Mouse (Mus musculus) MEL (cell line): ENCODE data around the gene Zfp108. TPM values are rescaled to one million over a fixed set of nuclear protein-coding genes. Genes with fewer than 3 reads are reported as not detected.
A peak's percentile ranks its signal among the peaks of the same experiment; 100 is the strongest.

ENCODE experiments used
- DNase-seq: peaks from one replicate; pipeline ENCODE4 v3.0.0; 2011; ENCODE audit warnings: low read depth, low spot score
- H3K27ac ChIP-seq: 2 replicates; pipeline ENCODE4 v1.5.1; 2012; ENCODE audit warnings: low read depth, mild to moderate bottlenecking, control low read depth, low read length, moderate library complexity; ENCODE audit not compliant: control insufficient read depth
- H3K27me3 ChIP-seq, 2 experiments: fragments of 150-350 bp in 1 of 2; sonication (generic) in 1 of 2; 2 replicates each; pipeline ENCODE4 v1.6.1; 2012; ENCODE audit warnings: low read length in 2 of 2, mild to moderate bottlenecking in 2 of 2, improper control_type of control experiment in 1 of 2, moderate library complexity in 1 of 2; ENCODE audit not compliant: insufficient read depth in 2 of 2, control insufficient read depth in 1 of 2
- H3K36me3 ChIP-seq, 2 experiments: 2 replicates each; pipeline ENCODE4 v1.6.1; 2012 to 2014; ENCODE audit warnings: low read length in 2 of 2, improper control_type of control experiment in 1 of 2, inconsistent platforms in 1 of 2, mild to moderate bottlenecking in 1 of 2; ENCODE audit not compliant: insufficient read depth in 2 of 2, control insufficient read depth in 1 of 2
- H3K4me1 ChIP-seq, 2 experiments: fragments of 150-350 bp in 1 of 2; sonication (generic) in 1 of 2; 2 replicates each; pipeline ENCODE4 v1.6.1; 2012; ENCODE audit warnings: low read length in 2 of 2, improper control_type of control experiment in 1 of 2, mild to moderate bottlenecking in 1 of 2; ENCODE audit not compliant: insufficient read depth in 2 of 2, control insufficient read depth in 1 of 2
- H3K4me3 ChIP-seq, 2 experiments: fragments of 150-350 bp in 1 of 2; sonication (generic) in 1 of 2; 2 replicates each; pipeline ENCODE4 v1.5.1; 2012; ENCODE audit warnings: low read depth in 2 of 2, low read length in 2 of 2, mild to moderate bottlenecking in 2 of 2, moderate library complexity in 2 of 2, control low read depth in 1 of 2, improper control_type of control experiment in 1 of 2; ENCODE audit not compliant: control insufficient read depth in 1 of 2, insufficient read depth in 1 of 2
- H3K79me2 ChIP-seq: 2 replicates; pipeline ENCODE4 v1.6.1; 2012; ENCODE audit warnings: mild to moderate bottlenecking, low read length, moderate library complexity; ENCODE audit not compliant: control insufficient read depth, poor library complexity, insufficient read depth
- H3K9ac ChIP-seq: 2 replicates; pipeline ENCODE4 v1.6.1; 2012; ENCODE audit warnings: low read depth, mild to moderate bottlenecking, control low read depth, low read length, moderate library complexity; ENCODE audit not compliant: control insufficient read depth, poor library complexity, severe bottlenecking
- H3K9me3 ChIP-seq: fragments of 150-350 bp; sonication (generic); replicated peaks from 2 replicates; pipeline ENCODE4 v1.6.1; 2012; ENCODE audit warnings: mild to moderate bottlenecking, low read length, improper control_type of control experiment, moderate library complexity; ENCODE audit not compliant: insufficient read depth
- CHD1 ChIP-seq: IDR thresholded peaks from 2 replicates; pipeline ENCODE4 v1.6.1; 2012; ENCODE audit warnings: low read depth, mild to moderate bottlenecking, inconsistent platforms, low read length, improper control_type of control experiment
- E2F4 ChIP-seq: IDR thresholded peaks from 2 replicates; pipeline ENCODE4 v1.6.1; 2011; ENCODE audit warnings: low read depth, low read length, improper control_type of control experiment, borderline replicate concordance
- EP300 ChIP-seq, 2 experiments: IDR thresholded peaks; 2 replicates each; pipeline ENCODE4 v1.6.1; 2011; ENCODE audit warnings: improper control_type of control experiment in 2 of 2, low read length in 2 of 2, low read depth in 1 of 2, mild to moderate bottlenecking in 1 of 2
- GABPA ChIP-seq: IDR thresholded peaks from 2 replicates; pipeline ENCODE4 v1.6.1; 2012; ENCODE audit warnings: low read depth, mild to moderate bottlenecking, inconsistent platforms, low read length, improper control_type of control experiment, moderate library complexity
- GATA1 ChIP-seq: IDR thresholded peaks from 2 replicates; pipeline ENCODE4 v1.6.1; 2011; ENCODE audit warnings: low read depth, low read length, improper control_type of control experiment
- MAZ ChIP-seq: IDR thresholded peaks from 2 replicates; pipeline ENCODE4 v1.6.1; 2012; ENCODE audit warnings: low read depth, mild to moderate bottlenecking, inconsistent platforms, low read length, improper control_type of control experiment
- MYB ChIP-seq: IDR thresholded peaks from 2 replicates; pipeline ENCODE4 v1.6.1; 2011; ENCODE audit warnings: mild to moderate bottlenecking, low read depth, low read length, improper control_type of control experiment
- NELFE ChIP-seq: IDR thresholded peaks from 2 replicates; pipeline ENCODE4 v1.6.1; 2011; ENCODE audit warnings: low read depth, low read length, improper control_type of control experiment
- POLR2AphosphoS2 ChIP-seq: IDR thresholded peaks from 2 replicates; pipeline ENCODE4 v1.6.1; 2011; ENCODE audit warnings: low read length, improper control_type of control experiment
- RAD21 ChIP-seq: IDR thresholded peaks from 2 replicates; pipeline ENCODE4 v1.6.1; 2011; ENCODE audit warnings: mild to moderate bottlenecking, low read depth, low read length, improper control_type of control experiment
- SIN3A ChIP-seq: IDR thresholded peaks from 2 replicates; pipeline ENCODE4 v1.6.1; 2012; ENCODE audit warnings: low read length, improper control_type of control experiment, inconsistent platforms
- SMC3 ChIP-seq: IDR thresholded peaks from 2 replicates; pipeline ENCODE4 v1.6.1; 2011; ENCODE audit warnings: low read depth, low read length, improper control_type of control experiment
- UBTF ChIP-seq: IDR thresholded peaks from 2 replicates; pipeline ENCODE4 v1.6.1; 2012; ENCODE audit warnings: low read depth, mild to moderate bottlenecking, inconsistent platforms, low read length, improper control_type of control experiment, moderate library complexity, borderline replicate concordance; ENCODE audit not compliant: insufficient read depth
- USF1 ChIP-seq: IDR thresholded peaks from 2 replicates; pipeline ENCODE4 v1.6.1; 2014; ENCODE audit warnings: low read depth, mild to moderate bottlenecking, inconsistent platforms, low read length, improper control_type of control experiment, moderate library complexity
- USF2 ChIP-seq, 2 experiments: IDR thresholded peaks; 2 replicates each; pipeline ENCODE4 v1.6.1; 2011 to 2012; ENCODE audit warnings: improper control_type of control experiment in 2 of 2, low read length in 2 of 2, borderline replicate concordance in 1 of 2, inconsistent platforms in 1 of 2, low read depth in 1 of 2, mild to moderate bottlenecking in 1 of 2; ENCODE audit not compliant: insufficient read depth in 1 of 2
- ZC3H11A ChIP-seq: IDR thresholded peaks from 2 replicates; pipeline ENCODE4 v1.6.1; 2012; ENCODE audit warnings: low read depth, mild to moderate bottlenecking, inconsistent platforms, low read length, improper control_type of control experiment
- ZKSCAN1 ChIP-seq: IDR thresholded peaks from 2 replicates; pipeline ENCODE4 v1.6.1; 2012; ENCODE audit warnings: low read depth, mild to moderate bottlenecking, inconsistent platforms, low read length, improper control_type of control experiment, moderate library complexity
- polyA plus RNA-seq, 2 experiments: library from polyadenylated mRNA; stranded (reverse) in 1 of 2; unstranded in 1 of 2; fragments of >175 nt in 1 of 2; fragments of >200 nt in 1 of 2; gene quantifications; 2 replicates each; pipeline versions ENCODE4 v1.2.1 to v1.2.4; 2012; ENCODE audit warnings: low replicate concordance in 2 of 2, low read depth in 1 of 2; ENCODE audit not compliant: insufficient read length in 2 of 2, insufficient read depth in 1 of 2, missing spikeins in 1 of 2
- total RNA-seq: library from RNA; depleted of rRNA; stranded (reverse); fragments of 300-350 nt; gene quantifications from 2 replicates; pipeline ENCODE4 v1.2.3, GENCODE M21; 2012

Gene Zfp108
- total and polyA plus RNA-seq, 3 experiments = not detected

DNA sequence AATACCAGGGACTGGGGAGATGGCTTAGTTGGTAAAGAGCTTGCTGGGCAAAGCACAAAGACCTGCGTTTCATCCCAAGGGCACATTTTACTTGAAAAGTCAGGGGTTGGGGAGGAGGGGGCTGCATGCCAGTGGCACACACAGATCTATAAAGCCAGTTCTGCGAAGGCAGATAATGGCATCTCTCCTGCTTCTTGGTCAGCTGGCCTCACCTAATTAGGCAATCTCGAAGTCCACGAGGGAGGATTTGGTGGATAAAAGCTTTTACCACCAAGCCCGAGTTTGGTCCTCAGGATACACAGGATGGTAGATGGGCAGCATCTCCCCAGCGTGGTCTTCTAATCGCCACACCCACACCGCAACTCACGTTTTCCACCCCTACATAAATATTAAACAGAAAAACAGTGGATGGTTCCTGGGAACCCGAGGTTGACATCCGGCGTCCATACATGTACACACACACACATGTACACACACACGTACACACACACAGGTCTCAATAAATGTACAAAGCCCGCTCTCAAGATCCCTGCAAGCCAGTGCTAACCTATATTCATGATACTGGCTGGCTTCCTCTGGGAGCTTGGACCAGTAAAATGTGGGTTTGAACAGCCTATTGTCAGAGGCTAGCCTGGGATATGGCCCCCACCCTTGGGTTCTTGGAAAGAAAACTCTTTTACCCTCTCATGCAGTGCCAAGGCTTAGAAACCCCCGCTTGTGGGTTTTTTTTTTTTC is 42.9 kb downstream of the Zfp108 start:
- Histone ChIP-seq H3K27ac (no peak overlapping the region), H3K36me3 (no peaks in the 10 kb centered on the region; a peak in 1 of 4 replicates), H3K4me3 (no peak overlapping the region), H3K9ac (no peak overlapping the region), H3K9me3 (no peaks in the 10 kb centered on the region), H3K4me1 (no peaks in the 10 kb centered on the region; a peak in 1 of 4 replicates), H3K27me3 (no peaks in the 10 kb centered on the region), H3K79me2 (peaks cover 5% of the 10 kb centered on the region)
- no peak for DNase-seq
- TF ChIP-seq SMC3 = no peak
- TF ChIP-seq CHD1 = no peak
- no peak for TF ChIP-seq MYB
- no peak for TF ChIP-seq RAD21
- TF ChIP-seq E2F4 = no peak
- no peak for TF ChIP-seq USF2 (IDR thresholded peaks at IDR 0.05; ENCODE audit: borderline replicate concordance in 1 of 2, insufficient read depth in 1 of 2, low read depth in 1 of 2, low read length in 2 of 2)
- no peak for TF ChIP-seq GABPA
- no peak for TF ChIP-seq MAZ
- no peak for TF ChIP-seq GATA1
- no peak for TF ChIP-seq NELFE
- TF ChIP-seq UBTF = no peak

DNA sequence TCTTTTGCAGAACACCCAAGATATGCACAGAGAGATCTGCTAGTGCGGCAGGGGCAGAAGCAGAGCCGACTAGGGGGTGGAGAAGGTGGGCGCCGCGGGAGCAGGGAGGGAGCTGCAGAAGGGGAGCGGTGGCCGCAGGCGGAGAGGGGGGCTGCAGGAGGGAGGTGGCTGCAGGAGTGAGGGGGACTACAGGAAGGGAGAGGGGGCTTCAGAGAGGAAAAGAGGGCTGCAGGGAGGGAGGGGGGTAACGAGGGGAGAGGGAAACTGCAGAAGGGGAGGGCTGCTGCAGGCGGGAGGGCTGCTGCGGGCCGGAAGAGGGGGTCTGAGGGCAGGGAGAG is 44.0 kb downstream of the Zfp108 start:
- Histone ChIP-seq H3K9ac (peak overlapping the region; percentile 90), H3K36me3 (no peaks in the 10 kb centered on the region), H3K4me1 (no peaks in the 10 kb centered on the region; a peak in 1 of 4 replicates), H3K79me2 (peaks cover 5% of the 10 kb centered on the region), H3K9me3 (no peaks in the 10 kb centered on the region), H3K27ac (no peak overlapping the region), H3K4me3 (peak overlapping the region; percentile 75 to 94), H3K27me3 (no peaks in the 10 kb centered on the region)
- DNase-seq = no peak
- TF ChIP-seq SIN3A (no peak), POLR2AphosphoS2 (no peak), ZC3H11A (no peak), ZKSCAN1 (no peak), RAD21 (no peak), USF1 (no peak), EP300 (IDR thresholded peaks at IDR 0.05; ENCODE audit: low read depth in 1 of 2, low read length in 2 of 2) (no peak)
